Mouse (Mus musculus): ENCODE results near the gene Gpr83.
A peak's percentile ranks its signal among the peaks of the same experiment; 100 is the strongest.

Gpr83 gene

DNA sequence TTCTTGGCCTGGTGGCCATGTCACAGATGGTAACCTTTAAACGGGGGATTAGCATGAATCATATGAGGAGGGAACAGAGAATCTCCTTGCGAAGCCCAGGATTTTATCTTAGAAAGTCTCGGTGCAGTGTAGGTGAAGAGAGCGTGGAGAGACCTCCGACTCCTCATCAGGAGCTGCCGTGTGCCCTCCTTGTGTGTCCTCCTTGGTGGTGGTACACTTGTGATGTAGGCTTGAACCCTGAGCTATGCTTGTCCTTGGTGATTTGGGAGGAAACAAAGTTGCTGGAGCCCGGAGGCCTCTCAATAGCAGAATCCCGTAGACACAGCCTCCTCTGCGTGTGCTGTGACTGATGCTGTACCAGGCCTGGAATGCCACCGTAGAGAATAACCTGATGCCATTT lies 10.8 kb downstream of the Gpr83 start:
- no peak for DNase-seq

DNA sequence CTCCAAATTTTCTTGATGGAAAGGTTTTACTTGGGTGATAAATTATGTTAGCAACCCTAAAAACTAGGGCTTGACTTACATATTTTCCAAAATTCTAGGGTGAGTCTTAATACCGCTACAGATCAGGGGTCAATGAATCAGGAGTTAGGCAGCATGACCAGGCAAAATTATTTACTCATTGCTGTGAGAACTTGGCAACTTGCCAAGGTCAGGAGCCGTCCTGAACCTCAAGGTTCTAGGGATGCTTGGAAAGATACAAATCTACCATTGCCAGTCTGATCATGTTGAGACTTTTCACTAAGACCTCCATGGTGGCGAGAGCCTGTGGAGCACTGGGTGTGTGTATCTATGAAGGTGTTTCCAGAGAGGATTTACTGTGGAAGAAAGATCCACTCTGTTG lies 11.5 kb downstream of the Gpr83 start:
- DNase-seq = no peak

DNA sequence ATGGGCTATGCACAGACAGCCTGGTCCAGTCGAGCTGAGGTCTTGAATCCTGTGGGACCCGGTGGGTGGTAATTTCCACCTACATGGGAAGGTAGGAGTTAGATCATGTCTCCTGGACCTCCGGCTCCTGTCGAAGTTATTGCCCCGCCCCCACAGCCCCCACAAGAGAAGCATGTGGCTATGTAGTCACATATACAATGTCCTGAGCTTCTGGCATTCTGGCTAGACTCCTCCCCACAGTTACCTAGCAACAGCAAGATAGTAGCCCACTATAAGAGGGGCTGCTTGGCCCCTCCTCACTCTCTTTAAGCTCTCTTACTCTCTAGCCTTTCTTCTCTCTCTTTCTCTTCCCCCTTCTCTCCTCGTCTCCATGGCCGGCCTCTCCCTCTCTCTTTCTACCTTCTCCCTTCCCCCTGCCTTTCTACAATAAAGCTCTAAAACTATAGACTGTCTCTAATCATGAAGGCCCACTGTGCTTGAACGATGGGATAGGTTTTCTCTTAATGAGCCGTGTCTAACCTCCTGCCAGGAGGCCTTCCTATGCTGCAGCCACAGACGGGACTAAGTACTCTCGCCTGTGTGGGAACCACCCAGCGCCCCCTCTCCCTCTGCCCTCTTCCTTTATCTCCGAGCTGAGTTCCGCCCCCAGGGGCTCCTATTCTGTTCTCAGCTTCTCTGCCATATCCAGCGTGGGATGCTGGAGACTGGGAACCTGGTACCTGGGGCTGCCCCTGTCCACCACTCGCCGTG lies 12.3 kb downstream of the Gpr83 start:
- no peak for DNase-seq

DNA sequence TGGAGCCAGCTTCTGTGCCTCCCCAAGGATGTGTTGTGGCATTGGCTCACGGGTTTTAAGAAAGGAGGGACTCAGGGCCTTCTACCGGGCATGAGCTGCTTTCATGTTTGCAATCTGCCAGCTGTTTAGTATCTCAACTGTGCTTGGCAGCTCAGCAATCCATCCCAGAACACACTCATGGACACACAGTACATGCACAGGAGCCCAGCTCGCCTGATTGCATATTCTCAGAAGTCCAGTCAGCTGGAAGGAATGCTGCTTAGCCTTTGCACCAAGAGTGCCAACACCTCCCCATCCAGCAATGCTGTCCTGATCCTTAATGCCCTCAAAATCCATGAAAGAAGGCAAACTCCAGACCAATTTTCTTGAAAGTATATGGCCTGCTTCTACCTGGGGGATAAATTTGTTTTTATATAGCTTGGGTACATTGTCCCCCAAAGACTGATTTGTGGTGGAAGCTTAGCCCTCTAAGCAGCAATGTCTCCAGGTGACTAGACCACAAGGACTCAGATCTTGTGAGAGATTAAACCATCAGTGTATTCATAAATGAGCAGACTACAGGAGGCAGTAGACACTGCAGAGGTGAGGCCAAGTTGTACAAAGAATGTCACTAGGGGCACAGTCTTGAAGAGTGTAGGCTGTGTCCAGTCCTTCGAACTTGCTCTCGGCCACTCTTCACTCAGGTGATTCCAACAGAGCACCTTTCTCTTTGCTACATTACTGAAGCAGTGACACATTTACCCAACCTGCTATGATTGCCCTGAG lies 15.9 kb downstream of the Gpr83 start:
- no peak for DNase-seq

DNA sequence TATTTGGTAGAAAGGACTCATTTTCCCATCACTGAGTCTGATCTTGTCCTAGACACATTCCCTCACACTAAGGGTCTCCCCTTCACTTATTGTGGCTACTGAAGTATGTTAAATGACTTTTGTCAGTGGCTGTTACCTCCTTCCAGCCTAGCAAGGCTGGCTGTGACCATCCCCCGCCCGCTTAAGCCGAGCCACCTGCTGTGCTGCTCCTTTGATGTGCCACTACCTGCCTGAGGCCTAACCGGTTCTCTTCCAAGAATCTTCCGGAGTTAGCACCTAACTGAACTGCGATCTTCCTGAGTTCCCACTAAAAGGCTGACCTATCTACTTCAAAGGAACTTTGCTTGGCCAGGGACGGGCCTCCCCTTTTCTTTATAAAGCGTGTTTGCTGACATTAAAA lies 16.6 kb downstream of the Gpr83 start:
- peak; percentile 53 for DNase-seq

DNA sequence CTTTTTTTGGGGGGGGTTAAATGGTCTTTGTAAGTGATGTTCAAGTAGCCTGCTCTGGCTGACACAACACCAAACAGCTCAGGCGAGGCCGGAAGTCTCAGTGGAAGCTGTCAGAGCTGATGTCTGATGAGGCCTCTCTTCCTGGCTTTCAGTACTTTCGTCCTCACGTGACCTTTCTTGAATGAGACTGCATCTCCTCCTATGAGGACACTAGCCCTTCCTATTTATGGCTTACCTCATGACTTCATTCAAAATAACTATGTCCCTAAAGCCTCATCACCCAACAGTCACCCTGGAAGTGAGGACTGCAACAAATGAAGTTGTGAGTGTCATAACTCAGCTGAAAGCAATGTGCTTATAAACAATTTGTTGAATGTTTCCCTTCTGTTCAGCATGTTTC lies 24.6 kb downstream of the Gpr83 start:
- DNase-seq = peak; percentile 42

DNA sequence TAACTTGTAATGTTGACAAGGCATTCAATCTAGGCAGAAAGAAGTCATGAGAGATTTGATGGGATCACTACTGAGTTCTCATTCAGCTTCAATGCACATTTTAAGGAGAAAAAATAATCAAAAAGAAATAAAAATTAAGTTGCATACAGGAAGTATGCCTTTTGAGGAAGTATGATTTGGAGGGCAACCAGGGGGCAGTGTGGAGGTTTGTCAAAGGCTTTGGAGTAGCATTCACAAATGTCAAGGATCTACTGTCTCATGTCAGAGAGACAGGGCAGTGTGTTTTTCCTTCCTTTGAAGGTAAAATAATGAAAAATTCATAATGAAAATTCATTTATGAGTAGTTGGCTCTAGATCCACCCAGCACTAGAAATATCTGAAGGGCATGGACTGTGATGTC lies 25.1 kb downstream of the Gpr83 start:
- peak; percentile 75 for DNase-seq

DNA sequence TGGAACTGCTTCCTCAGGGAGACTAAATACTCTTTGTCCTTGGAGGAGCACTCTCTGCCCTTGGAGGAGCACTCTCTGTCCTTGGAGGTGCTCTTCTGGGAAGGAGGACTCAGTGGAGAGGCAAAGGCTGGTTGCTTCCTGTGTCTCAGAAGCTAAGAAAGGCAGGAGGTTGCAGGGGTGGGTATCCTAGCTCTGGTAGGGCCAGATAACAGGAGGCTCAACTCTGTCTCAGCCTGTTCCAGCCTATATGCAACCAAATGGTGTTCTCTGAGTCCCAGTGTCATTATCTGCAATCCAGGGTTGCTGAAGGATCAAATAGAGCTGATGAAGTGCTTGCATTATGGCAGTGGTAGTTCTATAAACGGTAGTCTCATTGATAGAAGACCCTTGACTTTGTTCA lies 25.9 kb downstream of the Gpr83 start:
- no peak for DNase-seq

DNA sequence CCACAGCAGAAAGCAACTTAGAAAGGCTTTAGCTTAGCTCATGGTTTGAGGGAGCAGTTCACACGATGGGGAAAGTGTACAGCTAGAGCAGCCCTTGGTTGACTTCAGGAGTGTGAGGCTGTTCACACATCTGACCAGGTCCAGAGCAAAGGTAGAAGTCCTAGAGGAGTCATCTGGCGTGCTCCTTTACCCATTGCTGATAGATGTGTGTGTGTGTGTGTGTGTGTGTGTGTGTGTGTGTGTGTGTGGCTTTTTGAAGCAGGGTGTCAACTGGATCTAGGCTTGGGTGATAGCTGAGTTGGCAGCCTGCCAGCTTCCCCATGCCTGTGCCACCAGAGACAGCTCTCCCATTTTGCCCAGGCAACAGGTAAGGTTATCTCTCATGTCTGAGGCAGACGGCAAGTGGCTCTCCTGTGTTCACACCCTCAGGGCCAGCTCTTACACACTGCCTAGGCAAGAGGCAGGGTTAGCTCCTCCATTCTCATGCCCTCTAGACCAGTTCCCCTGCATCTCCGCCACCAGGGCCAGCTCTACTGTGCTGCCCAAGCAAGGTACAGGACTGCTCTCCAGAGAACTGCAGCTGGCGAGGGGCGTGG lies 27.9 kb downstream of the Gpr83 start:
- DNase-seq = no peak

DNA sequence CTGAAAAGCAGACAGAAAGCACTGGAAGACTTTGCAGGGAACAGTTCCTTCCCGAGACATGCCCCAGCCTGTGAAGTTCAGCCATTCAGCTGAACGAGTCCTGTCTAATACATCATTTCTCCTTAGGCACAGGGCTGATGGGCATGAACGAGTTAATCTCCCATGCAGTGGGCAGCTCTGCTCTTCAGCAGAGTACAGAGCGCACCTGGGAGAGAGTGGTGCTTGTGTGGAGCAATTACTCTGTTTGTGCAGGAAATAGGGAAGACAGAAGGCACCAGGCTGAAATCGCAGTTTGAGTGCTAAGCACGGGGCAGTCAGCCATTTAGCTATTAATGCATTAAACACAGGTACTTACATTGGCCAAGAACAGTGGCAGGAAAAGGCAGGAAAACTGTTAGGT lies 28.7 kb downstream of the Gpr83 start:
- no peak for DNase-seq

DNA sequence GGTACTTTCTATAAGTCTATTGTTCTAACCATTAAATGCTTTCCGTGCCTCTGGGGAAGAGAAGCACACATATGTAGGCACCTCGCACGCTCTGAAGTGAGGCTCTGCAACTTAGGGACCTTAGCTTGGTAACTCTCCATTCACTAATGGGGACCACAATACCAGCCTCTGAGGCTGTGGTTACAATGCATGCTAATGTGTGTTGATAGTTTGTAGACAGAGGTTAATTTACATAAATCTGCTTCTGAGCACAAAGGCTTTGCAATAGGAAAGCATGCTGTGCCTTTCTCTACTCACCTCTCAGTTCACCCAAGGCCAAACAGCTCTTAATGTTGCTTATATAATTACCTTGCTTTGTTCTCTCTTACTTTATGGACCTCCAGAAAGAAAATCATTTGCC lies 30.7 kb downstream of the Gpr83 start:
- DNase-seq = no peak

DNA sequence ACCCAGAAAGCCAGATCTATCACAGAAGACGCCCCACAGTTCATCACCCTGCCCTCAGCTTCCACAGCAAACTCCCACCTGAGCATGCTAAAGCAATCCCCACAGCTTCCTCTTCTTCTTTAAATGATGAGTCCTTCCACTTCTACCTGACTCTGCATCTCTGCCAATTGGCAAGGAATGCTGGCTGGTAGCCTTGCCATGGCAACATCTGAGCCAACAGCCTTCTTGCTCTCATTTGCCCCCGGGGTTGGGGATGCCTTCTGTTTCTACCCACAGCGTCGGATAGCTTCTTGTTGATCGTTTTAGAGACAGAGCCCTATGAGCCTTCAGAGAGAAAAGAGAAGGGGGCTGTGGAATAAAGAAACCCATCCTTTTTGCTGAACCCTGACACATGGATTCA lies 31.9 kb downstream of the Gpr83 start:
- no peak for DNase-seq

DNA sequence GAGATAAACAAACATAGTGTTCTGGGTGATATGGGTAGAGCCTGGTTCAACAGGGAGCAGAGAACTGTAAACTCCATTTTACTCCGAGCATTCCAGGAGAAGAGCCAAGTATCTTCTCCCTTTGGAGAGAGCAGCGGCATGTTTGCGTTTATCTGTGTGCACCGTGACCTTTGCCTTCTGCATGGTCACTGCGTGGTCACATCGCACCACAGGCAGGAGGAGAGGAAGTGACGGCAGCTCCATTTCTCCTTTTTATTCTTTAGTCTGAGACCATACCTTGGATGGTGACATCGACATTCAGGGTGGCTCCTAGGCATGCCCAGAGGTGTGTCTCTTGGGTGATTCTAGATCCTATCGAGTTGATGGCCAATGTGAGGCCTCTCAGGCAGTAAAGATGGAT lies 33.4 kb downstream of the Gpr83 start:
- no peak for DNase-seq

DNA sequence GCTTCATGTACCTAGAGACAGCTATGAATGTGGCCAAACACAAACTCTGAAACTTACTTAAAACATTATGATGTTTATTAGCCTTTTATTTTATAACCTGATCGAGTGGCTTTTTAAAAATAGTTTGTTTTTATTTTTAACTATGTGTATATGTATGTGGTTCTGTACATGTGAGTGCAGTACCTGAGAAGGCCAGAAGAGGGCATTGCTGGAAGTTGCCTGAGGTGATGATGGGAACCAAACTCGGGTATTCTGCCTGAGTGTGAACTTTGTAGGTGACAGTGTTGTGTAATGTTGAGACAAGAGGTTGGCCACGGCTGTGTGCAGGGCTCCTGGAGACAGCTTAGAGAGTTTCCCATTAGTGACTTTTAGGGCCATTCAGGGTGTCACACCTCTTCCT lies 34.6 kb downstream of the Gpr83 start:
- DNase-seq = peak; percentile 35

DNA sequence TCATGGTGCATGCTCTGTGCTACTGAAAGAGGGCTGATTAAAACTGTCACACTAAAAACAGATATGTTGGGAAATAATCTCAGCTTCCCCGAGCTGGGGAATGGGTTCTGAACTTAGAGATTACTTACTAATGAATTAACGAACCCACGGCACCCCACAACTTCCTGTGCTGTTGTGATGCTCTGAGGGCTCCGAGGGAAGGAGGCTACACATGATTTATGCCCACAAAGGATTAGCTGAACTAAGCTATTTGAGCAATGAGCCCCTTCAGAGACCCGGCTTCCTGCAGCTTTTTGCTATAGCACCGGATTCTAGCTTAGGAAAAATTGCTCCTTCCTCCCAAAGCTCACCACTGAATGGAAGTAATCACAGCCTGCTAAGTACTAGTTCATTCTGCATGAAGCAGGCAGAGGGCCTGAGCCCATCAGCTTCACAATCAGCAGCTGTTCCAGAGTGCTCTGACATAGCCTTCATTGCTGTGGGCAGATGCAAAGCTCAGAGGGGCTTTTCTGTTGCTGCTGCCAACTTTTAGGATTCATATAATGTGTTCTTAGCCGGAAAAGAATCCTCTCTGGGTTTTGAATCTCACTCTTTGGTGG lies 35.3 kb downstream of the Gpr83 start:
- no peak for DNase-seq

DNA sequence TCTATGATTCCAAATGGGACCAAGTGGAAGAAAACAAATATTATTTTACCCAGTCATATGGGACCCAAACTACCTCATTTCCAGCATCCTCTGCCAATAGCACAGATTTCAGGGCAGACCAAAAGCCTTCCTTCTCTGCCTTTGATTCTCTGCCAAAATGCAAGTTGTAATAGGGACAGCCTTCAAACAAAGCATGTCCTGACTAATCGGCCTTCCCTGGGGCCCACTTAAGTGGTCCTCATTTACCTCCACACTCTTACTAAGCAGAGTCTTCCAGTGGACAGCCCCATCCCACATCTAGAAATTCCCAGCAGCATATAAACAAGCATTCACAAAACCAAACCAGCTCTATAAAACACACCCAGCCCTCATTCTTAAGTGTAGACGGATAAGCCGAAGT lies 37.1 kb downstream of the Gpr83 start:
- DNase-seq = no peak

DNA sequence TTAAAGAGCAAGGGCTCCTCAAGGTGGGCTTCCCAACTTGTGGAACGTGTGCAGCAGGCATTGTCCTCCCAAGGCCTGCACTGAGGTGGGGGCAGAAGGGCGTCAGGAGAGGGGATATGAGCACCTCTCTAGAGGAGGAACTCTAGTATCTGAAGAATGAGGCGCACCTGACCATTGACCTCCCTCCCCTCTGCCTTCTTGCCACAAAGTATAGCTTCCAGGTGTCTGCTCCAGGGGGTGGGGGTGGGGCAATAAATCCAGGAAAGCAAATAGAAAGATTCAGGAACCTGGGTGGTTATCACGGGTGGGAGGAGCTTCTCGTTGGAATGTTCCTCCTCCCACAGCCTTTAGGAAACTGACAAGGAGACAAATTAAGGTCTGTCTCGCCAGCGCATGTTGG lies 41.7 kb downstream of the Gpr83 start:
- DNase-seq = no peak

DNA sequence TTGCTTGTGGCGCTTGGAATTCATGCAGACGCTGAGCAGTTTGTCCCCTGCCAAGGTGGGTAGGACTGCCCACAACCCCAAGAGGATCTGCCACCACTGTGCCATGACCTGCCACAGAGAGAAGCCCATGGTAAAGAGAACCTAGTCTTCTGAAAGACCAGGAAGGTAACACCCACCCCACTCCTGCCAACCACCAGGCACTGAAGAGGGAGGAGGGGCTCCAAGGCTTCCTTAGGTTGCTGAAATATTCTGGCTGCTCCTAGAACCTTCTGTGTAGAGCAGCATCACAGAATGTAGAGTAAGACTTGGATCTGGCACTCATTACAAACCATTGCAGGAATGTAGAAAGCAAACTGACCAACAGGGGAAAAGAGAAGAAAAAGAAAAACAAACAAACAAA lies 42.4 kb downstream of the Gpr83 start:
- peak; percentile 38 for DNase-seq

DNA sequence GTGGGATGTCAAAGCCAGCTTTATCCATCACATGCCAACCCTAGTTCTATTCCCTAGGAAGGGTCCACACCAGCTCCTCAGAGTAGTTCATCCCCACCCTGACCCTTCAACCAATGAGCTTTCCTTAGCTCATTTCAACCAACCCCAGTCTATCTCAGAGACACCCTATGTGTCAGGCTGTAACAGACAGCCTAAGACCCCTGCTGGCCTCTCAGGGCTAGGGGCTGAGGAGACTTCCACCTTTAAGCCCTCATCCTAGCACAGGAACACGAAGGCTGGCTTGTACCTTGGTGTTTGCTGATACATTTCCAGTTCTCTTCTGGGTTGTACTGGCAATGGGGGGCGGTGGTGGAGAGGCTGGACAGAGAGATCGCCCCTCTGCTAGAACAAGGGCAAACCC lies 43.0 kb downstream of the Gpr83 start:
- DNase-seq = peak; percentile 27

DNA sequence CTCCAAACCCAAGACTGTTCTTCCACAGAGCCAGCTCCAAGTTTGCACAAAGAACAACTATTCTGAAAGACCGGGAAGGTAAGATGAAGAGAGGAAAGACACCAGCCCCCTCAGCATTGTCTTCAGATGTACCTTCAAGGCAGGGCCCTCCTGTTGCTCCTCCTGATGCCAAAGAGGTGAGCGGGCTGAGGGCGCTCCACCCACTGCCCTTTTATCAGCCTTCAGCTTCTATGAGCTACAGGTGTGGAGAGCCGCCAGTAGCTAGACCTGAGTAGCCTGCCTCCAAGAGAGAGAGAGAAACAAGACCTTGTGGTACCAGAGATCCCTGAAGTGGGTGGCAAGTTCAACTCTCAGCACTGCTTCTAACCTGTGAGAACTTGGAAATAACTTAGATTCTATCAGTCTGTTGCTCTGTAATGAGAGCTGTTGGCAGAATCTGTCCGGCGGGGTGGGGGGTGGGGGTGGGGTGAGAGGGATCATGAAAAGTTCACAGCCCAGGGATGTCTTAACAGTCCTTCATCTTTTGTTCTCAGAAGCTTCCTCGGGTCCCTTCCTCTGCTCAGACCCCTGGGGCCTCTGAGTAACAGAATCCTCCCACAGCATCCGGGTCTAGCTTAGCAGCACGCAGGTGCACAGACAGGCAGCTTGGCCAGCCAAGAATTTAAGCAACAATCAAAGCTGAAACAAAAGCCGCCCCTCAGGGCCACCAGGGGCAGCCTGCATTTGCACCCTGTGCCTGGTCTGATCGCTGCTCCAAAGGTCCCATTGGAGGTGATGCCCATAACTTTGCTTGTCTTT lies 43.8 kb downstream of the Gpr83 start, which contains the start of gene Izumo1r:
Gene Izumo1r, minus strand, starts transcription at position 369 of the 798 bp plus-strand sequence.
- peak; percentile 83 for DNase-seq

DNA sequence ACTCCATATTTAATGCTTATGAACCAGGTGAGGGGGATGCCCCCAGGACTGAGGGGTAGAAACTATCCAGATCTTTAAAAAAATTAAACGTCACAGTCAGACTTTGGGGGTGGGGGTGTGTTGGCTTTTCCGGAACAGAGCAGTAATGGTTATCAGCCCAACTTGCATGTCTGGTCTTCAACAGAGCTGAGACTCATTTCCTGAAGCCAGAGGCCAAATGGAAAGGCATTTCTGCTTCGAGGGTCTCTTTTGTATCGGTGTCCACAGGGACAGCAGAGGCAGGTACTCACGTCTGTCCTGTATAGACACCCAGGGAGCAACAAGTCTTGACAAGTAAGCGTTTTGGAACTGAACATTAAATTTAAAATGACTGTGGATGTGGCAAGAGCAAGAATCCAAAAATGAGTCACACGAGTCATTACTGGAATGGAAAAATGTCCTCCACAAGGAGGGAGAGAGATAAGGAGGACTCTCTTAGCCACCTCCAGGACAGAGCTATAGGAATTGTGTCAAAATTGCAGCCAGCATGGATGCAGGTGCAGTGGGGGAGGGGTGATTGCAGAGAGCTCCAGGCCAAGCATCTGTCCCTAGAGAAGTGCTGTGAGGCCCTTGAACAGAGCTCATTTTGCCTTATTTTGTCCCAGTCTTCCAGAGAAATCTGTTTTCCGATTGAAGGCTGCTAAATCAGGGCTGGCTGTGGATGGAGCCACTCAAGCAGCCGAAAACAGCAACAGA lies 44.9 kb downstream of the Gpr83 start:
- DNase-seq = peak; percentile 75

DNA sequence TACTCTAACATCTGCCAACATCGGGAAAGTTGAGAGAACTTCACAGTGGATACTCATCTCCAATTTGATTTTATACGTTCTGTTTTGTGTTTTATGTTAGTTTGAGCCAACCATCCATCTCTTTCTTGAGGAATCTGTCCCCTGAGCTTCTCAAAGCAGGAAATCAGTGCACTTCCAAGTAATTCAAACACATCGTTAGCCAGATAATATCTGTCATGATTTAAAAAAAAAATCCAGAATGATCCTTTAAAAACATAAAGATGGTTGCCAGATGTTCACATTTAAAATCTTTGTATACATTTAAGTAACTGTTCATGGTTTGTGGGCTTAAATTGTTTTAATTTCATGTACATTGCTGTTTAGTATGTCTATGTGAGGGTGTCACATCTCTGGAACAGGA lies 45.9 kb downstream of the Gpr83 start:
- DNase-seq = no peak
